Mouse (Mus musculus) E14TG2a.4 (cell line): Measurements from ENCODE around the gene Sdsl.

ENCODE experiments used
- CTCF ChIP-seq: conservative IDR thresholded peaks from 2 replicates; pipeline ENCODE4 v1.5.1; 2014; ENCODE audit warnings: low read length
- NANOG ChIP-seq: IDR thresholded peaks from 2 replicates; pipeline ENCODE4 v1.6.1; 2014; ENCODE audit warnings: borderline replicate concordance, low read length, mixed read lengths
- POU5F1 ChIP-seq: IDR thresholded peaks from 2 replicates; pipeline ENCODE4 v1.6.1; 2014; ENCODE audit warnings: low read length, borderline replicate concordance

DNA sequence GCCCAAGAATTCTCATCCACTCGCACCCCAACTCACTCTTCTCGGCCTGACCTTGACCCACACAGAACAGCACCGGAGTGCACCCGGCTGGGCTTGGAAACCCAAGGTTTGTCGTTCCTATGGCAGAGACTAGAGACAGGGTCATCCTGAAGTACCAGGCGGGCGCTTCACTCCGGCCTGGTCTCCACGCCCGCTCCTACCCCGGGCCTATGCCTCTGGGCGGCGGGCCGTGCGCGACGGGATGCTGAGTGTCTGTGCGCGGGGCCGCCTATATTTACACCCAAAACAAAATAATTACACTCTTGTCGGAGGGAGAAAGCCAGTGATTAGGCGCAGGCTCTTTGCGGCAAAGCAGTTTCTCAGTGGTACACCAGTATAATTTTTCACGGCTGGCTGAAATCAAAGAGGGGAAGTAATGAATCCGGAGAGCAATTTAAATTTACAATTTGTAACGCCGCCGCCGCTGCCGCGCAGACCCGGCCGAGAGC is 45.1 kb downstream of the Sdsl start:
- TF ChIP-seq CTCF (no peak), POU5F1 (no peak), NANOG (no peak)
